Mouse (Mus musculus): Measurements from ENCODE around the gene Rnaseh2a.
"Not testable (repeated sequence)": the region's sequence is repeated elsewhere in the genome, so short reads cannot be mapped to it uniquely, and the experiment has no call there.

Gene Rnaseh2a

GRCm38 (mm10) chr8:84928456-84929306 is 40.9 kb downstream of the Rnaseh2a start:
- peak in 1 of 2 experiments; percentile 68 for DNase-seq

- DNase-seq: no peak
These were observed 42.1 kb downstream of the Rnaseh2a start for GRCm38 (mm10) chr8:84927513-84927912.

GRCm38 (mm10) chr8:84925557-84925956 is 44.0 kb downstream of the Rnaseh2a start:
- no peak for DNase-seq

GRCm38 (mm10) chr8:84921596-84921995 is 48.0 kb downstream of the Rnaseh2a start:
- DNase-seq: no peak

GRCm38 (mm10) chr8:84918646-84919045 is 50.9 kb downstream of the Rnaseh2a start:
- DNase-seq: no peak

- DNase-seq: no peak
These were observed 51.8 kb downstream of the Rnaseh2a start for GRCm38 (mm10) chr8:84917781-84918180.

- DNase-seq: no peak
These were observed 54.3 kb downstream of the Rnaseh2a start for GRCm38 (mm10) chr8:84915269-84915668.

- peak in 1 of 2 experiments; percentile 54 for DNase-seq
These were observed 55.6 kb downstream of the Rnaseh2a start for GRCm38 (mm10) chr8:84913960-84914359.

- peak in 1 of 2 experiments; percentile 33 for DNase-seq
These were observed 56.1 kb downstream of the Rnaseh2a start for GRCm38 (mm10) chr8:84913502-84913900.

GRCm38 (mm10) chr8:84912895-84913501 is 56.6 kb downstream of the Rnaseh2a start:
- peak; percentile 84 to 85 for DNase-seq

GRCm38 (mm10) chr8:84912391-84912790 is 57.2 kb downstream of the Rnaseh2a start:
- no peak for DNase-seq

- DNase-seq: no peak
These were observed 57.7 kb downstream of the Rnaseh2a start for GRCm38 (mm10) chr8:84911854-84912253.

GRCm38 (mm10) chr8:84910551-84910950 is 59.0 kb downstream of the Rnaseh2a start:
- DNase-seq: no peak

GRCm38 (mm10) chr8:84909949-84910348 is 59.6 kb downstream of the Rnaseh2a start:
- DNase-seq: no peak

GRCm38 (mm10) chr8:84909162-84909767 is 60.3 kb downstream of the Rnaseh2a start:
- no peak for DNase-seq

GRCm38 (mm10) chr8:84908421-84909161 is 61.0 kb downstream of the Rnaseh2a start, which contains the start of gene Dnase2a:
TSS of gene Dnase2a (plus strand) at chr8:84908560.
- DNase-seq: peak; percentile 95 to 97

GRCm38 (mm10) chr8:84907979-84908378 is 61.6 kb downstream of the Rnaseh2a start:
- not testable (repeated sequence) for DNase-seq

GRCm38 (mm10) chr8:84907493-84907892 is 62.1 kb downstream of the Rnaseh2a start:
- DNase-seq: no peak

GRCm38 (mm10) chr8:84907037-84907436 is 62.5 kb downstream of the Rnaseh2a start:
- DNase-seq: no peak

Measured in spleen, adult 18-20 months (tissue).